Mouse (Mus musculus) layer of hippocampus, adult 18-20 months (tissue): ENCODE measurements around the gene 4930539E08Rik. TPM values are rescaled to one million over a fixed set of nuclear protein-coding genes. Genes with fewer than 3 reads are reported as not detected.

ENCODE experiments used
- DNase-seq, 2 experiments: peaks; one replicate each; pipeline ENCODE4 v3.0.0; 2022; ENCODE audit warnings: low spot score in 2 of 2
- total RNA-seq, 2 experiments: library from RNA; stranded (reverse); gene quantifications; 2 replicates each; pipeline ENCODE4 v1.2.3; 2021

Gene 4930539E08Rik
- total RNA-seq, 2 experiments from 2014 or later = 4.1 to 5.5 TPM

DNA sequence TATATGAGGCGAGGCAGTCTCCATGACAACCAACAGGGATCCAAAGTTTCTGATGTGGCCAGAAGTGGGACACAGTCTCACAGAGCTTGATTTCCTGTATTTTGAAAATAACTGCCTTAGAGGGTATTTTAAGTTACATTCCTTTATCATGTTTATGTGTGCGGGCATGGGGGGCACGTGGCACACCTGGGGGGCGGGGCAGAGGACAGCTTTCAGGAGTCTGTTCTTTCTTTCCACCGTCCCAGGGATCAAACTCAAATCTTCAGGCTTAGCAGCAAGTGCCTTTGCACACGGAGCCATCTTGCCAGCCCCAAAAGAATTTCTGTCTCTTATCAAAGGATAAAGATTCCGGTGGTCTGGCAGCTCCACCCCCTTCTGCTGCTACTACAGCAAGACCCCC is 51.2 kb downstream of the 4930539E08Rik start:
- no peak for DNase-seq

DNA sequence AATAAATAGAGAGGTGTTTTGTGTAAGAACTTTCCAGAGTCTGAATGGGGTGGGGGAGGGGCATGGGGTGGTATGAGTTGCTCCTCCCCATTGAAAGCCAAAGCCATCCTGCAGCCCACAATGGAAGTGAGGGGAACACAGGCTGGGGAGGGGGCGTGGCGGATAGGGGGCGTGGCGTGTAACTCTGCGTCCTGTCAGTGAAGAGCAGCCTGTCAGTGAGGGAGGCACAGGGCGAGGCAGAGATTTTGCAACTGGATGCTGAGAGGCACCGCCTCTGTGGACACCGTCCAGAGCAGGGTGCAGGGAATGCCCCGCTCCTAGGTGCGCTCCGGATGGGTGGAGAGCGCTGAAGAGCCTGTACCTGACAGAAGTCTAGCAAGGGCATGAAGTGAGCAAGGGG is 56.9 kb downstream of the 4930539E08Rik start, which contains the start of gene Pnpla1:
Gene Pnpla1, plus strand, starts transcription at position 207 of the 400 bp plus-strand sequence.
- DNase-seq = no peak

DNA sequence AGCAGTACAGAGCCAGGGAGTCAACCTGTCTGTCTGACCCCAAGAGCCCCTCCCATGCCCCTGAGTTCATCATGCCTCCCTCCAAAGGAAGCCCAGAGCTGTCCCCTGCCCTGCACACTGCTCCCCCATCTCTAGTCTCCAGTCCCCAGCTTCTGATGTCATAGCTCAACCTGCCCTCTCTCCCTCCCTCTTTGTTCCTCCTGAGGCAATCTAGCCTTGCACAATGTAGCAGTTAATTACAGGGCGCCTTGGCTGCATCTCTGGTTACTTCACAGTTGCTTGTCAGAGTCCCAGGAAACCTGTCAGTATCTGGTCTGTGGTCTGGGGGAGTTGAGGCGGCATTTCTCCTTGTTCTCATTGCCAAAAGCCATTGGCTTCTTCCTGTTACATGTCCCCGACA is 59.1 kb downstream of the 4930539E08Rik start:
- DNase-seq = no peak

DNA sequence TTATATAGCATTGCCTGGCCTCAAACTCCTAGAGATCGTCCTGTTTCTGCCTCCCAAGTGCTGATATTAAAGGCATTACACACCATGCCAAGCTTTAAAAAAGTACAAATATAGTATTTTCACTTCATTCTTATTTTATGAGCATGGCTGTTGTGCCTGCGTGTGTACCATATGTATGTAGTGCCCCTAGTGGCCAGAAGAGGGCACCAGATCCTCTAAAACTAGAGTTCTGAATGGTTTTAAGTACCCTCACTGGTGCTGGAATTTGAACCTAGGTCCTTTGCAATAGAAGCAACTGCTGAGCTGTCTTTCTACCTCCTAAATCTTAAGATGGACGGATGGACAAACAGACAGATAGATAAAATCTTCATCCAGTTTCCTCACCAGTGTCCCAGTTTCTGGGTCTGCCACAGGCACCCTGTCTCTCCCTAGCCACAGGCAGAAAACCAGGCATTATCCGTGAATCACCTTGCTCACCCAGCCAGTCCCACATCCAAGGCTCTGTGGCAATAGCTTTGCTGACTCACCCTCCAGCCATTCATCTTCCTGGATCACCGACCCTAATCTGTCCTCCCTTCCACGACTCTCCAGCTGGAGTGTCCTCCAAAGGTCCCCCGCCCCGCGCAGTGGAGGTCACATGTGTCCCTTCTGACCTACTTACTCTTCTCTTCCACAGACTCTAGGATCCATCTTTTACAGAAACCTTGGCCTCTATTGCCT is 59.8 kb downstream of the 4930539E08Rik start:
- DNase-seq = no peak

DNA sequence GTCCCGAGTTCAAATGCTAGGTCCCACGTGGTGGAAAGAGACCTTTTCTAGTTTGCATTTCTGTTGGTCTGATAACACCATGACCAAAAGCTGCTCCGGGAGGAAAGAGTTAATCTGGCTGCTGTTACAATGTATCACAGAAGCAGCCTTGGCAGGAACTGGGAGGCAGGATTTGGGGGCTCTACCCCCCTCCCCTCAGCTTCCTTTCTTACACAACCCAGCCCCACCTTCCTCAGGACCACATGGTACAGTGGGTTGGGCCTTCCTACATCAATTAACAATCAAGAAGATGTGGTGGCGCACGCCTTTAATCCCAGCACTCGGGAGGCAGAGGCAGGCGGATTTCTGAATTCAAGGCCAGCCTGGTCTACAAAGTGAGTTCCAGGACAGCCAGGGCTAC is 60.7 kb downstream of the 4930539E08Rik start:
- no peak for DNase-seq

DNA sequence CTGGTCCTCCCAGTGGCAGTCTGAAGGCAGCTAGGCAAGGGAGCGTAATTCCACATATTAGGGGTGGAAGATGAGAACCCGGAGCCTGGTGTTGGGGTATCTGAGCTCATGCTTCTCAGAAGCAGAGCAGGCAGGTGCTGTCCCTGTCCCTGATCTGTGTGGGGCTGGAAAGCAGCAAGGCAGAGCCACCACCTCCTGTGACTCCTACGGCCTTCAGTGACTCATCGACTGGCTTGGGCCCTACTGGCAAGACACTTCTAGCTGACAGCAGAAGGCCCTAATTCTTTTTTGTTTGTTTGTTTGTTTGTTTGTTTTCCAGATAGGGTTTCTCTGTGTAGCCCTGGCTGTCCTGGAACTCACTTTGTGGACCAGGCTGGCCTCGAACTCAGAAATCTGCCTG is 64.6 kb downstream of the 4930539E08Rik start:
- DNase-seq = no peak

DNA sequence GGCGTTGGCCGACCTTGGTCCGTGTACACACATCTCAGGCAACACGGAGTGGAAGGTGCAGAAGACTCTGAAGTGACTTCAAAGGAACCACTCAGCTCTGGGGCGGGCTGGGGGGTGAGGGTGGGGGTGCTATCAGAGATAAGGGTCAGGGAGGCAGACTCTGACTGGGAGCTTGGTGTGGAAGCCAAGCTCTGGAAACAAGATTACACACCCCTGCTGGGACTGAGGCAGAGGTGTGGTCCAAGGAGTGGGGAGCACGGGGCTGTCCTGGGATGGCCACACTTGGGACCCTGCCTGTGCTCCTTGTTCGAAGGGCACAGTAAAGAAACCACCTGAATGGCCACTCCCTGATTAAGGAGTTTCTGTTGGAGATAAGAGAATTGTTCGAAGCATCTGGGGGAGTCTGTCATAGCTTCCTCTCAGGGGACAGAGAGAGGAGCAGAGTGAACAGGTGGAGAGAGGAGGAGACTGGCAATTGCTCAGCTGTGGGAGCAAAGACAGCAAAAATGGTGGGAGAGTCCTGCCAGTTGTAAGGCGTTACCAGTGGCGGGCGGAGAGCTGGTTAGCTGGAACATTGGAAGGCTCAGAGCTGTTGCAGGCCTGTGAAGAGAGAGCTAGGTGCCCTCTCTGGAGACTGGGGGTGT is 68.0 kb downstream of the 4930539E08Rik start:
- peak in 1 of 2 experiments; percentile 37 for DNase-seq

Other genes starting within 250 kb of the 4930539E08Rik start
- 1 to 10 TPM; 5.4 to 6.4 TPM for gene Slc26a8, start 225.1 kb downstream of the 4930539E08Rik start, total RNA-seq
- 10 to 100 TPM; 75.0 to 80.5 TPM for gene Mapk14, start 224.0 kb downstream of the 4930539E08Rik start, total RNA-seq
- gene AC170998.1, start 189.2 kb downstream of the 4930539E08Rik start, total RNA-seq = 1 to 10 TPM; 2.1 to 3.1 TPM
- gene Mapk13, start 146.0 kb downstream of the 4930539E08Rik start, total RNA-seq = 1 to 10 TPM; 1.3 to 2.1 TPM
- 10 to 100 TPM; 42.0 to 52.3 TPM for gene Brpf3, start 114.2 kb downstream of the 4930539E08Rik start, total RNA-seq
- gene Pnpla1, start 56.9 kb downstream of the 4930539E08Rik start, total RNA-seq = under 1 TPM; 0.41 to 0.87 TPM
- gene Pxt1, start 28.5 kb upstream of the 4930539E08Rik start, total RNA-seq = not detected
- gene Kctd20, start 36.6 kb upstream of the 4930539E08Rik start, total RNA-seq = 10 to 100 TPM; 56.9 to 70.4 TPM
- 10 to 100 TPM; 41.2 to 43.2 TPM for gene Stk38, start 92.7 kb upstream of the 4930539E08Rik start, total RNA-seq
- 100 to 1,000 TPM; 136 to 144 TPM for gene Srsf3, start 117.3 kb upstream of the 4930539E08Rik start, total RNA-seq
- 10 to 100 TPM; 21.3 to 24.7 TPM for gene Cdkn1a, start 175.7 kb upstream of the 4930539E08Rik start, total RNA-seq
- gene Rab44, start 198.8 kb upstream of the 4930539E08Rik start, total RNA-seq = not detected